Mouse (Mus musculus): ENCODE measurements around the gene Tbc1d13. TPM values are rescaled to one million over a fixed set of nuclear protein-coding genes. Genes with fewer than 3 reads are reported as not detected.

The Tbc1d13 gene
- total RNA-seq (2021) (10 to 100 TPM; 47.8 to 55.2 TPM), polyA plus RNA-seq (2012; rRNA removed) (60.2 and 69.7 TPM in 2 replicates)
- long read RNA-seq, partial matches to known transcripts, result 0 of 2 reads
- long read RNA-seq, other reads (novel, unspliced or antisense), result 2 of 2 reads

GRCm38 (mm10) chr2:30133613-30134377 is at the start of gene Tbc1d13:
Gene Tbc1d13, plus strand, starts transcription at chr2:30133746.
- peak; percentile 99 for DNase-seq

- no peak for DNase-seq
These were observed 49.4 kb upstream of the Tbc1d13 start for GRCm38 (mm10) chr2:30084113-30084512.

DNA sequence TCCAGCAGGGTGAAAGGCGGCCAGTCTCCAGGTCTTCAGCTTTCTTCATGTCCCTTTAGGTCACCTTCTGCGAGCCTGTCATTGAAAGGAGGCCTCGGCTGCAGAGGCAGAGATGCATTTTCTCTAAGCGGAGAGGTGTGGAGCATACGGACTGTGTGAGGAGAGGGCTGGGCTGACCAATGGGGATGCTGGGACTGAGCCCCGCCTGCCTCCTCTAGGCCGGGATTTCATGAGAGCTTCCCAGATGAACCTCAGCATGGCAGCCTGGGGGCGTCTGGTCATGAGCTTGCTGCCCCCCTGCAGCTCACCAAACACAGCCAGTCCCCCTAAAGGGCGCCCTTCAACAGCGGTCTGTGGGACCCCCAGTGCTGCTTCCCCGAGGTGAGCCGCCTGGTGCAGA is 48.9 kb upstream of the Tbc1d13 start:
- no peak for DNase-seq

GRCm38 (mm10) chr2:30087310-30087709 is 46.2 kb upstream of the Tbc1d13 start:
- DNase-seq, result no peak

DNA sequence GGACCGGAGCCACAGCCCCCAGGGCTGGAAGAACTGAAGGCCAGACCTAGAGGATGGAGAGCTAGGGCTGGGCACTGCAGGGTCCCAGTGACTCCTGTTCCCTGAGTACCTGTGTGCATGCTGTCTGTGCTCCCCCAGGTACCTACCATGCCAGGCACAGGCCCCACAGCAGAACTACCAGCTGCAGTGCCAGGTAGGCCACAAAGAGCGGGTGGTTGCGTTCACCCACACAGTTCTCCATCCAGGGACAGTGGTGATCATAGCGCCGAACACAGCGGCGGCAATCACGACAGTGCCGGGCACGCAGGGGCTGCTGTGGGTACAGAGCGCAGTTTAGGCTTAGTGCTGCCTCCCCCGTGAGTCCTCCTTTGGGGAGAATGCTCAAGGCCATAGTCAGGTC is 42.0 kb upstream of the Tbc1d13 start:
- no peak for DNase-seq

GRCm38 (mm10) chr2:30092280-30092918 is 41.1 kb upstream of the Tbc1d13 start:
- DNase-seq, result no peak

GRCm38 (mm10) chr2:30093471-30094207 is 39.9 kb upstream of the Tbc1d13 start, which contains the start of gene Zdhhc12:
Gene Zdhhc12, minus strand, starts transcription at chr2:30093648.
- DNase-seq, result peak; percentile 99

- no peak for DNase-seq
These were observed 39.3 kb upstream of the Tbc1d13 start for GRCm38 (mm10) chr2:30094208-30094588.

DNA sequence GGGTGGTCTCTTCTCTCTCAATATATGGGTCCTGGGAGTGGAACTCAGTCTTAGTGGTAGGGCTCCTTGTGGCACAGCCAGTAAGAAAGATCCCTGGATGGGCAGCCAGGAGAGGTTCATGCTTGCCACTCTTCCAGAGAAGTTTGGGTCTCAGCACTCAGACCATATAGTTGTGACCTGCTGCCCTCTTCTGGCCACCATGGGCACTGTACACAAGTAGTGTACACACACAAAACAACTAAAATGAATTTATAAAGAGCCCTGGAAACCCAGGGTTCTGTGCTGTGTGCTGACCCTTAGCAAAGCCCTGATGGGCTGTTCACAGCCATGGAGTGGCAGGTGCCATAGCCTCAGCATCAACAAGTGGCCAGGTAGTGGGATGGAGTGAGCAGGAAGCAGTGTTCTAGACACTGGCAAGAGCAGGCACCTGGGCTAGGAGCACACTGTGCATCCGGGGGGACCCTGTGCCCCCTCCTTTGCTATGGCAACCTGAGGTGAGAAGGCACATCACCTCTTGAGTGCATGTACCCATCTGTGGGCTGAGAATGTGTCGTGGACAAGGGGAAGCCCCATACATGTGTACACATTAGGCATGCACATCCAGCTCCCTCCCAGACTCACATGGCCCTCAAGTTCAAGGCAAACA is 37.5 kb upstream of the Tbc1d13 start:
- DNase-seq, result peak; percentile 65

- no peak for DNase-seq
These were observed 33.3 kb upstream of the Tbc1d13 start for GRCm38 (mm10) chr2:30100214-30100613.

DNA sequence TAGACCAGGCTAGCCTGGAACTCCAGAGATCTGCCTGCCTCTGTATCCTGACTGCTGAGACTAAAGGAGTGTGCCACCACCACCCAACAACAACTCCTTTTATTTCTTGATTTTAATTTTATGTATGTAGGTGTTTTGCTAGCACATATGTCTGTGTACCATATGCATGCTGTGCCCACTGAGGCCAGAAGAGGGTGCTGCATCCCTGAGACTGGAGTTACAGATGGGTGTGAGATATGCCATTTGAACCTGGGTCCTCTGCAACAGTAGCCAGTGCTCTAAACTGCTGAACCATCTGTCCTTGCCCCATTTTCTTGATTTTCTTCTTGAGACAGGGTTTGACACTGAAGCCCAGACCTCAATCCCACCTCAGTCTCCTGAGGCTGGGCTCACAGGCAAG is 27.2 kb upstream of the Tbc1d13 start:
- DNase-seq, result peak; percentile 32

- peak; percentile 18 for DNase-seq
These were observed 25.9 kb upstream of the Tbc1d13 start for GRCm38 (mm10) chr2:30107646-30108045.

GRCm38 (mm10) chr2:30108260-30108659 is 25.3 kb upstream of the Tbc1d13 start:
- no peak for DNase-seq

- no peak for DNase-seq
These were observed 22.0 kb upstream of the Tbc1d13 start for GRCm38 (mm10) chr2:30111500-30111899.

DNA sequence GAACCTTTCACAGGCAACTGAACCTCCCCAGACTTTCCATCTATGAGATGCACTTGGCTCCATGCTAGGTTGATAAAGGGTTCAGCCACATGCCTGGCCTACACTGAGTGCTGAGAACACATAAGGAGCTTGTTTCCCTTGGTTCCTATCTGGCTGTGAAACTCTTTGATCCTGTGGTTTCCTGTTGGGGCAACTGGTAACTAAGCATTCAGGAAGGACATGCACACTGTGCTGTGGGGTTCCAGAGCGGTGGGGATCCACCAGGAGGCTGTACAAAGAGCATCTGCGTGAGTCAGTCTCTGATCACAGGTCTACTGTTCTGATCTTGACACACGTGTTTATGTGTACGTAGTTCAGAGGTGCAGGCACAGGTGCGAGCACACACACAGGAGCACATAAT is 21.0 kb upstream of the Tbc1d13 start:
- DNase-seq, result no peak

DNA sequence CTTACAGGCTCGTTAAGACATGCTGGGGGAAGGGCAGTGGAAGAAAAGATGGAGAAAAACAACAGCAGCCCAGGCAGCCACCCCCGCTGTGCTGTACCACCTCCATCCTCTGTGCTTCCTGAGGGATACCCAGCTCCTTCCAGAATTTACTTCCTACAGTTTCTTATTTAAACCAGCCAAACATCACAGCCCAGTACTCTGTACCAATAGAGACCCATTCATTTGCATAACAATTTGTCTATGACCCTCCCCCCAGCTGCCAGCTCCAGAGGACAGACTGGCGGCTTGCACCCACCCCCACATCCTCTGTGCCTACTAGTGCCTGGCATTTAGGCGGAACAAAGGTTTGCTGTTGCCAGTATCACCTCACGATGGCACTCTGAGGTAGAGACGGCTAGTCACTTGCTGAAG is 13.9 kb upstream of the Tbc1d13 start:
- DNase-seq, result no peak

GRCm38 (mm10) chr2:30120269-30120668 is 13.3 kb upstream of the Tbc1d13 start:
- DNase-seq, result no peak

DNA sequence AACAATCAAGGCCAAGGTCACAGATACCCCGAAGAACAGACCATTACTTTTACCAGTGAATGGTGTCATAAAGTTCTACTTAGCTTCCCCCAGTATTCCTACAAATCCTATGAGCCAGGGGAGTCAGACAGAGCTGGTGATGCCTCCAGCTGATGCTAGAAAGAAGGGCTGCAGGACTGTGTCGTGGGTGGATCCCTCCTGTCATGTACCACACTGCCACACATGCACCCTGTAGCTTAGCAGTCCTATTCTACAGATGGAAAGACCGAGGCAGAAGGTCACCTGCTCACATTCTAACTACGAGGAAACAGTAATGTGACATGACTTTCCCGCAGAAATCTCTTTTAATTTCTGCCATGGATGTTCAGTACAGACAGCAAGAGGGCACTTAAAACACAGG is 10.8 kb upstream of the Tbc1d13 start:
- DNase-seq, result no peak

DNA sequence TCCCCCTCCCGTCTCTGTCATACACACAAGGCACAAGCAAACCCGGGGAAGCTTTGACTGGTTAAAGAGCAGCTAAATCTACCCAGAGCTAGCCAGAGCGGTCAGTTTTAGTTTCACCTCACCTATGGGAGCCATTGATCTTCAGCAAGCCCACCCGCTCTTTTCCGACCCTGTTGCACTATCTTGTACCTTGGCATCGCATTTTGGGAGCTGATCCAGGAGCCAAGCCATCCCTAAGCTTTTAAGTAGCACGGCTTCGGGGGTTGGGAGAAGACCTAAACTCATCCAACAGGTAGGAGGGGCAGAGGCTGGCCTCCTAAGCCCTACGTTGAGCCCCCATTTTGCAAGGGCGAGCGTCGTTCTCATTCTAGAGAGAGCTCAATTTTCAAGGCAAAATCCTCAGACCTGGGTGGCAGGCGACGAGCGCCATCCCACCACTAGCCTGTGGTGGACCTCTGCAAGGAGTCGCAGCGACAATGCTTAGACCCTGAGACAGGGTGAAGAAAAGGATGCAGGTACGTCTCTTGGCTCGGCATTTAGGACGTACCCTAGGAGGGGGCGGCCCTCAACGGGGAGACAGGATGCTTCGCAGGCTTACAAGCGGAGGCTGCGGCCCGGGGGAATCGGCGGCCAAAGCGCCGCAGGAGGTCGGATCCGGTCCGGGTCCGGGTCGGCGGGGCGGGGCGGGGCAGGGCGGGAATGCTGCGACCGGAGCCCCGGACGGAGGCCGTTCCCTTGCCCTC is 9.6 kb upstream of the Tbc1d13 start:
- peak; percentile 30 for DNase-seq

- peak; percentile 98 for DNase-seq
These were observed 8.9 kb upstream of the Tbc1d13 start, which contains the start of gene Zer1 for GRCm38 (mm10) chr2:30124472-30125274. Gene Zer1, minus strand, starts transcription at chr2:30124585.

All from adrenal gland, adult 2 months (tissue).